Mouse (Mus musculus) testis, adult 2 months (tissue): ENCODE data around the gene Sorcs1.

Experiments used
- CTCF ChIP-seq: fragments of 200-500 bp; IDR thresholded peaks from 2 replicates; pipeline ENCODE4 v1.5.1; 2012; ENCODE audit warnings: low read depth, mild to moderate bottlenecking, inconsistent platforms, low read length, moderate library complexity; ENCODE audit not compliant: control insufficient read depth, insufficient read depth, insufficient replicate concordance
- POLR2A ChIP-seq: fragments of 200-500 bp; IDR thresholded peaks from 2 replicates; pipeline ENCODE4 v1.6.1; 2012; ENCODE audit warnings: low read depth, mild to moderate bottlenecking, inconsistent platforms, low read length, moderate library complexity; ENCODE audit not compliant: control insufficient read depth

- TF ChIP-seq CTCF (no peak), POLR2A (no peak)
Observed at GRCm38 (mm10) chr19:50676578-50677524, 1.6 kb downstream of the Sorcs1 start.
